Mouse (Mus musculus) heart, adult 2 months (tissue): ENCODE results near the gene Trim62.

Experiments
- CTCF ChIP-seq: fragments of 200-600 bp; IDR thresholded peaks from 2 replicates; pipeline ENCODE4 v1.8.1; 2022; ENCODE audit warnings: antibody characterized with exemption, mild to moderate bottlenecking, moderate library complexity
- EP300 ChIP-seq: fragments of 200-500 bp; IDR thresholded peaks from 2 replicates; pipeline ENCODE4 v1.6.1; 2011; ENCODE audit warnings: low read depth, low read length, control low read depth; ENCODE audit not compliant: insufficient read depth
- POLR2A ChIP-seq: fragments of 200-500 bp; IDR thresholded peaks from 2 replicates; pipeline ENCODE4 v1.6.1; 2011; ENCODE audit warnings: mild to moderate bottlenecking, low read depth, low read length, control low read depth; ENCODE audit not compliant: insufficient read depth

DNA sequence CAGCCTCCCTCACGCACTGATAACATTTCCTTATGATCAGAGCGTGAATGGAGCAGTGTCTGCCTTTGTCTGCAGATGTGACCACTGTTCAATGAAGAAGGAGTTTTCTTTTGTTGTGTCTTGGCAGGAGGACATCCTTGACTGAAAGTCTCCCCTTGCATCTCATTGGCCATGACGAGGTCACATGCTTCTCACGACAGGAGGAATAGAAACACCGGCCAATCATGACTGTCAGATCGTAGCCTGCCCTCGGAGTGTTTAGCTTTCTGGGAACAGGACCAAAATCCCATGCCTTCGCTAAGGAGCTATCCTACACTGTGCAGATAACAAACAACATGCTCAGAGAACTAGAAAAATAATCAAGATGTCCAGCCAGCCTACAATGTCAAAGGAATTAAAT is 42.1 kb upstream of the Trim62 start:
- TF ChIP-seq CTCF: no peak
- no peak for TF ChIP-seq POLR2A
- no peak for TF ChIP-seq EP300
